Mouse (Mus musculus) liver, embryonic 13.5 days (tissue): ENCODE results near the gene Cdc34b. TPM values are rescaled to one million over a fixed set of nuclear protein-coding genes. Genes with fewer than 3 reads are reported as not detected.
"Not testable (repeated sequence)": the region's sequence is repeated elsewhere in the genome, so short reads cannot be mapped to it uniquely, and the experiment has no call there.

Experiments
- ATAC-seq: fragments of 200-750 bp; cut with Nextera tagmentation; 2 replicates; pipeline ENCODE4 v1.8.0; 2017; ENCODE audit warnings: low read depth, mild to moderate bottlenecking, moderate number of reproducible peaks, moderate library complexity
- DNase-seq: peaks from one replicate; pipeline ENCODE4 v3.0.0; 2022
- H3K27ac ChIP-seq: fragments of 300-500 bp; sonication (generic); 2 replicates; pipeline ENCODE4 v1.5.1; 2015; ENCODE audit warnings: moderate library complexity, mild to moderate bottlenecking, inconsistent platforms
- H3K27me3 ChIP-seq: fragments of 300-500 bp; sonication (generic); 2 replicates; pipeline ENCODE4 v1.6.1; 2015; ENCODE audit warnings: mild to moderate bottlenecking, inconsistent platforms
- H3K36me3 ChIP-seq: fragments of 300-500 bp; sonication (generic); 2 replicates; pipeline ENCODE4 v1.6.1; 2015; ENCODE audit warnings: mild to moderate bottlenecking, inconsistent platforms
- H3K4me1 ChIP-seq: fragments of 300-500 bp; sonication (generic); replicated peaks from 2 replicates; pipeline ENCODE4 v1.6.1; 2015; ENCODE audit warnings: inconsistent platforms
- H3K4me2 ChIP-seq: fragments of 300-500 bp; sonication (generic); 2 replicates; pipeline ENCODE4 v1.6.1; 2015; ENCODE audit warnings: inconsistent platforms, mild to moderate bottlenecking, moderate library complexity
- H3K4me3 ChIP-seq: fragments of 300-500 bp; sonication (generic); replicated peaks from 2 replicates; pipeline ENCODE4 v1.5.1; 2015; ENCODE audit warnings: mild to moderate bottlenecking, inconsistent platforms
- H3K9ac ChIP-seq: fragments of 300-500 bp; sonication (generic); 2 replicates; pipeline ENCODE4 v1.6.1; 2015; ENCODE audit warnings: mild to moderate bottlenecking, inconsistent platforms
- H3K9me3 ChIP-seq: fragments of 300-500 bp; sonication (generic); replicated peaks from 2 replicates; pipeline ENCODE4 v1.6.1; 2016; ENCODE audit warnings: inconsistent platforms
- WGBS: fragments of 180-500 bp; shearing (Covaris S2); methylation state at CpG from one replicate; pipeline ENCODE4 v1.1.7; 2015; ENCODE audit not compliant: insufficient replicate concordance; 5-methylcytosine and 5-hydroxymethylcytosine counted together
- polyA plus RNA-seq: library from polyadenylated mRNA; unstranded; fragments of >200 nt; fragmentation: Nextera tagmentation; extraction: Ambion mirVana; gene quantifications from 2 replicates; pipeline ENCODE4 v1.2.1, GENCODE M21; 2015

Cdc34b gene
- polyA plus RNA-seq, result 0.08 TPM in 1 of 2 replicates, not detected in the other

GRCm38 (mm10) chr11:94741732-94742272, at the start of gene Cdc34b:
TSS of gene Cdc34b (plus strand) at chr11:94741782.
- Histone ChIP-seq H3K27me3 (peaks cover 3% of the 10 kb centered on the region; the same call in 1 of the 2 replicates), H3K4me3 (no peak within 1 kb of the TSS), H3K4me1 (no peaks in the 10 kb centered on the region), H3K36me3 (no peaks in the 10 kb centered on the region), H3K4me2 (no peak within 1 kb of the TSS), H3K9me3 (no peaks in the 10 kb centered on the region), H3K27ac (no peak within 1 kb of the TSS), H3K9ac (no peak within 1 kb of the TSS)
- DNase-seq, result no peak
- ATAC-seq, result no peak
- 62% methylated on average over 29 of the region's 29 CpGs for WGBS

- not testable (repeated sequence) for H3K9ac ChIP-seq, DNase-seq, H3K4me2 ChIP-seq
These were observed 49.1 kb upstream of the Cdc34b start for GRCm38 (mm10) chr11:94692502-94692901.

DNA sequence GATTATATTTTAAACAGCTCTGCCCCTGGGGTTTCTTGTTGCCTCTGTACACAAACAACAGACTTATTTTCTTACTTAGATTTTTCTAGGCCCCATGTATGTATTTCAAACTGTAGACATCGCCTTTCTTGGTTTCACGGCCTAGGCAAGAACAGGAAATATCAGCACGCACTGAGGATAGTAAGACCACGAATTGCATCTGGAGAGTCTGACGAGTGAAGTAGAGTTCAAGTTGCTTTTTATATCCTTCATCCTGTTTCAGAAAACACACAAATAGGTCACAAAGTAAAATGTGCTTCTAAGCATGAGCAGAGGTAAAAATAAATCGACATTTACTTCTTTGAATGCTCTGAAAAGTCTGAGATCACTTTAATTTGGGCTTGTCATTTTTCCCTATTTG, 46.1 kb upstream of the Cdc34b start:
- WGBS, result 37% methylated on average over 6 of the region's 6 CpGs
- H3K27me3 ChIP-seq, result no peaks in the 10 kb centered on the region
- H3K36me3 ChIP-seq, result no peaks in the 10 kb centered on the region
- H3K4me3 ChIP-seq, result no peak overlapping the region
- H3K4me1 ChIP-seq, result no peaks in the 10 kb centered on the region
- H3K9ac ChIP-seq, result no peak overlapping the region
- no peak overlapping the region for H3K27ac ChIP-seq
- no peak for DNase-seq
- H3K9me3 ChIP-seq, result no peaks in the 10 kb centered on the region
- no peak for ATAC-seq
- H3K4me2 ChIP-seq, result no peak overlapping the region

More at GRCm38 (mm10) chr11:94692502-94692901, 49.1 kb upstream of the Cdc34b start:
- not testable (repeated sequence) for H3K4me1 ChIP-seq, ATAC-seq, H3K4me3 ChIP-seq, H3K36me3 ChIP-seq, H3K27ac ChIP-seq, H3K27me3 ChIP-seq, H3K9me3 ChIP-seq

- Histone ChIP-seq H3K9me3 (no peaks in the 10 kb centered on the region), H3K36me3 (no peaks in the 10 kb centered on the region), H3K4me3 (no peak overlapping the region), H3K27ac (no peak overlapping the region), H3K4me1 (no peaks in the 10 kb centered on the region), H3K27me3 (0 out of 2 replicates have a peak, but pooled peaks cover 4% of the 10 kb centered on the region), H3K9ac (no peak overlapping the region), H3K4me2 (no peak overlapping the region)
- DNase-seq (no peak), ATAC-seq (no peak)
- 63% methylated on average over 2 of the region's 2 CpGs for WGBS
These were observed 44.4 kb upstream of the Cdc34b start for GRCm38 (mm10) chr11:94697140-94697539.

- no peak for ATAC-seq
- no peak overlapping the region for H3K4me2 ChIP-seq
- no peaks in the 10 kb centered on the region for H3K9me3 ChIP-seq
- no peaks in the 10 kb centered on the region for H3K36me3 ChIP-seq
- no peak overlapping the region for H3K4me3 ChIP-seq
- 37% methylated on average over 13 of the region's 13 CpGs for WGBS
- H3K4me1 ChIP-seq, result no peaks in the 10 kb centered on the region
- DNase-seq, result no peak
- H3K27ac ChIP-seq, result no peak overlapping the region
- 0 out of 2 replicates have a peak, but pooled peaks cover 6% of the 10 kb centered on the region for H3K27me3 ChIP-seq
- no peak overlapping the region for H3K9ac ChIP-seq
These were observed 43.7 kb upstream of the Cdc34b start for GRCm38 (mm10) chr11:94697703-94698464.

- 75% methylated on average over 3 of the region's 3 CpGs for WGBS
- H3K36me3 ChIP-seq, result no peaks in the 10 kb centered on the region
- no peak overlapping the region for H3K4me2 ChIP-seq
- ATAC-seq, result no peak
- 0 out of 2 replicates have a peak, but pooled peaks cover 6% of the 10 kb centered on the region for H3K27me3 ChIP-seq
- no peak for DNase-seq
- no peaks in the 10 kb centered on the region for H3K4me1 ChIP-seq
- no peak overlapping the region for H3K4me3 ChIP-seq
- no peak overlapping the region for H3K9ac ChIP-seq
- no peaks in the 10 kb centered on the region for H3K9me3 ChIP-seq
- no peak overlapping the region for H3K27ac ChIP-seq
These were observed 42.2 kb upstream of the Cdc34b start for GRCm38 (mm10) chr11:94699399-94699798.

DNA sequence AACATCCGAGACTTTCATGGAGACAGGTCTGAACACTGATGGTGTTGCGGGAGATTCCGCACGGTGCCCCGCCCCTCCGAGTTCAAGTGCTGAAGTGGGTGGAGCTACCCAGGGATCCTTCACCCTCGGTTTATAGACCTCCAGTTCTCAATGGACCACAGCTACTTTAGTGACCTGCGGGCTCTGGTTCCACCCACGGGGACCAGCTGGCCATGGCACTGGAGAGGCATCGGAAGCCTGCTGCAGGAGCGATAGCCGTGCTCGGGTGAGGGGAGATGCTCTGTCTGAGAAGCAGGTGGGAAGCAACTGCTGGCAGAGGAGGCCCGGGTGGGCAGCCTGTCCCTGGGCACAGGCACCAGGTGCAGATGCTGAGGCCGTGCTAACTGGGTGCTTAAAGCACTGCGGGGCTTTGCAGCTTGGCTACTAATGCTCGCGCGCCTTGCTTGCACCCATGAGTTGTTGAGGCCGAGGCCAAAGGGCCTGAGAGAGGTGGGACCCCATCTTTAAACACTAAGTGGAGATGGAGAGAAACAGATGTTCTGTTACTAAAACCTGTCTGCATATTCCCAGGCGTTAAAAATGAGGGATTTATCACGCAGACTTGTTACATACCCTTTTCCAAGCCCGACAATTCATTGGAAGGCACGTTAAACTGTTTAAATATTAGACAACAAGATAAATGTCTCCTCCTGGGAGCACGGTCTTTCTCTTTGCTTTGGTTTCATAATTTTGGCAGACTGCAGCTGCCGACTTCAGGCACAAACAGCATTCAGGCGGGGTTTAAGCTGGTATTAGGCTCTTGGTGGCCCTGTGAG, 40.0 kb upstream of the Cdc34b start:
- DNase-seq, result no peak
- no peak overlapping the region for H3K27ac ChIP-seq
- WGBS, result 57% methylated on average over 27 of the region's 27 CpGs
- no peaks in the 10 kb centered on the region for H3K4me1 ChIP-seq
- no peak overlapping the region for H3K9ac ChIP-seq
- no peaks in the 10 kb centered on the region for H3K36me3 ChIP-seq
- ATAC-seq, result no peak
- no peak overlapping the region for H3K4me3 ChIP-seq
- H3K9me3 ChIP-seq, result no peaks in the 10 kb centered on the region
- H3K4me2 ChIP-seq, result no peak overlapping the region
- 0 out of 2 replicates have a peak, but pooled peaks cover 6% of the 10 kb centered on the region for H3K27me3 ChIP-seq

DNA sequence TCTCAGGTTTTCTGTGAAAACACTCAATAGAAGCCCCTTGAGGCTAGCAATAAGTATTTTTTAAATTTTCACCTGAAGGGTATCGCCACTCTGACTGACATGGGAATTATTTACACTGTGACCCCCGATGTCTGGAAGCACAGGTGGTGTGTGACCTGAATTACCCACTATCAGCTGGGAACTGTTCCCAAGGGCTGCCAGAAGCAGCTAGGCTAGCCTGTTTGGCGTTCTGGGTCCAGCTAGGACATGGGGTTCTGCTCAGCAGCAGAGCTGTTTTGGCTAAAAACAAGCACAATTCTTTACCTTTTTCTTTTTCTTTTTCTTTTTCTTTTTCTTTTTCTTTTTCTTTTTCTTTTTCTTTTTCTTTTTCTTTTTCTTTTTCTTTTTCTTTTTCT, 39.4 kb upstream of the Cdc34b start:
- Histone ChIP-seq H3K27me3 (0 out of 2 replicates have a peak, but pooled peaks cover 6% of the 10 kb centered on the region), H3K27ac (no peak overlapping the region), H3K4me3 (no peak overlapping the region), H3K4me2 (no peak overlapping the region), H3K9me3 (no peaks in the 10 kb centered on the region), H3K36me3 (no peaks in the 10 kb centered on the region), H3K4me1 (no peaks in the 10 kb centered on the region), H3K9ac (no peak overlapping the region)
- DNase-seq (no peak), ATAC-seq (no peak)
- 53% methylated on average over 3 of the region's 3 CpGs for WGBS

DNA sequence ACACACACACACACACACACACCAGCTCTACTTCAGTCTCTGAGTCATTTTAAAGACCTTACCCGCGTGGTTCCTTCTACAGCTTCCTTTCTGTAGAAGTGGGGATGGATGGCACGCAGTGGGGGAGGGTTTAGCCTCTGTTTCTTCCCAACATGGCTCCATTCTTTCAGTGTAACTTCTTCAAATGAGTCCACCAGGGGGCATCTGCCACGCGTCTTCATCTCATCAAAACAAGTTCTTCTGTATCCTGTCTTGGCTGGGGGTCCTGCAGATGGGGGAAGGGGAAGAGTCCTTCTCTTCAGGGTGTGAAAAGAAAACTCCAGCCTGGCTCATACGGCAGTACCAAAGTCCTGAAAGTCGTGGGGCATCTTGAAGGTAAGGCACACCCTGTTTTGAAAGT, 37.6 kb upstream of the Cdc34b start:
- 0 out of 2 replicates have a peak, but pooled peaks cover 6% of the 10 kb centered on the region for H3K27me3 ChIP-seq
- no peak overlapping the region for H3K27ac ChIP-seq
- WGBS, result 31% methylated on average over 7 of the region's 7 CpGs
- H3K36me3 ChIP-seq, result no peaks in the 10 kb centered on the region
- ATAC-seq (no peak), DNase-seq (no peak)
- no peak overlapping the region for H3K4me3 ChIP-seq
- H3K9me3 ChIP-seq, result no peaks in the 10 kb centered on the region
- H3K4me1 ChIP-seq, result no peaks in the 10 kb centered on the region
- no peak overlapping the region for H3K4me2 ChIP-seq
- no peak overlapping the region for H3K9ac ChIP-seq

GRCm38 (mm10) chr11:94704472-94704871, 37.1 kb upstream of the Cdc34b start, which contains the start of gene Gm11541:
TSS of gene Gm11541 (minus strand) at chr11:94704499.
- no peaks in the 10 kb centered on the region for H3K4me1 ChIP-seq
- H3K4me3 ChIP-seq, result no peak within 1 kb of the TSS
- no peaks in the 10 kb centered on the region for H3K36me3 ChIP-seq
- ATAC-seq, result no peak
- H3K27me3 ChIP-seq, result 0 out of 2 replicates have a peak, but pooled peaks cover 6% of the 10 kb centered on the region
- H3K9me3 ChIP-seq, result no peaks in the 10 kb centered on the region
- H3K4me2 ChIP-seq, result no peak within 1 kb of the TSS
- H3K27ac ChIP-seq, result no peak within 1 kb of the TSS
- no peak within 1 kb of the TSS for H3K9ac ChIP-seq
- whole genome bisulfite sequencing, result 63% methylated on average over 5 of the region's 5 CpGs
- no peak for DNase-seq

- no peak overlapping the region for H3K4me2 ChIP-seq
- no peak for ATAC-seq
- H3K4me3 ChIP-seq, result no peak overlapping the region
- no peaks in the 10 kb centered on the region for H3K9me3 ChIP-seq
- peaks cover 8% of the 10 kb centered on the region; the same call in 1 of the 2 replicates for H3K4me1 ChIP-seq
- no peak for DNase-seq
- WGBS, result 24% methylated on average over 11 of the region's 11 CpGs
- no peak overlapping the region for H3K9ac ChIP-seq
- H3K27me3 ChIP-seq, result peaks cover 12% of the 10 kb centered on the region; the same call in 1 of the 2 replicates
- H3K36me3 ChIP-seq, result no peaks in the 10 kb centered on the region
- no peak overlapping the region for H3K27ac ChIP-seq
These were observed 28.2 kb upstream of the Cdc34b start for GRCm38 (mm10) chr11:94713246-94713860.
